Mouse (Mus musculus) heart, embryonic 11.5 days (tissue): ENCODE measurements at regions not wholly inside any gene's neighbourhood (a gene's known extent, or its start where the extent isn't known, plus 50 kb on each side); places are given as distances from the start of the nearest gene placed in this dataset.

Experiments
- ATAC-seq: fragments of 200-750 bp; cut with Nextera tagmentation; replicated peaks from 2 replicates; pipeline ENCODE4 v1.8.0; 2017; ENCODE audit warnings: moderate library complexity; ENCODE audit not compliant: insufficient number of reproducible peaks, low FRiP score, low TSS enrichment
- H3K27ac ChIP-seq: fragments of 300-500 bp; sonication (generic); 2 replicates; pipeline ENCODE4 v1.5.1; 2014; ENCODE audit warnings: mild to moderate bottlenecking, low read depth, low read length
- H3K27me3 ChIP-seq: fragments of 300-500 bp; sonication (generic); 2 replicates; pipeline ENCODE4 v1.6.1; 2014; ENCODE audit warnings: mild to moderate bottlenecking, low read length, mixed read lengths; ENCODE audit not compliant: control insufficient read depth, insufficient read depth
- H3K36me3 ChIP-seq: fragments of 300-500 bp; sonication (generic); 2 replicates; pipeline ENCODE4 v1.6.1; 2014; ENCODE audit warnings: mild to moderate bottlenecking, low read length, moderate library complexity, mixed read lengths; ENCODE audit not compliant: control insufficient read depth, insufficient read depth
- H3K4me1 ChIP-seq: fragments of 300-500 bp; sonication (generic); 2 replicates; pipeline ENCODE4 v1.6.1; 2014; ENCODE audit warnings: low read length; ENCODE audit not compliant: control insufficient read depth, insufficient read depth
- H3K4me2 ChIP-seq: fragments of 300-500 bp; sonication (generic); 2 replicates; pipeline ENCODE4 v1.6.1; 2014; ENCODE audit warnings: mild to moderate bottlenecking, moderate library complexity
- H3K4me3 ChIP-seq: fragments of 300-500 bp; sonication (generic); 2 replicates; pipeline ENCODE4 v1.5.1; 2014; ENCODE audit warnings: low read depth, low read length
- H3K9ac ChIP-seq: fragments of 300-500 bp; sonication (generic); 2 replicates; pipeline ENCODE4 v1.6.1; 2014; ENCODE audit warnings: mild to moderate bottlenecking, low read depth, low read length, moderate library complexity
- H3K9me3 ChIP-seq: fragments of 300-500 bp; sonication (generic); replicated peaks from 2 replicates; pipeline ENCODE4 v1.6.1; 2016; ENCODE audit warnings: low read length; ENCODE audit not compliant: control insufficient read depth
- WGBS: fragments of 180-500 bp; shearing (Covaris S2); extraction: QIAGEN DNeasy Blood & Tissue Kit; methylation state at CpG from one replicate; pipeline ENCODE4 v1.1.7; 2014; ENCODE audit not compliant: insufficient replicate concordance; 5-methylcytosine and 5-hydroxymethylcytosine counted together

DNA sequence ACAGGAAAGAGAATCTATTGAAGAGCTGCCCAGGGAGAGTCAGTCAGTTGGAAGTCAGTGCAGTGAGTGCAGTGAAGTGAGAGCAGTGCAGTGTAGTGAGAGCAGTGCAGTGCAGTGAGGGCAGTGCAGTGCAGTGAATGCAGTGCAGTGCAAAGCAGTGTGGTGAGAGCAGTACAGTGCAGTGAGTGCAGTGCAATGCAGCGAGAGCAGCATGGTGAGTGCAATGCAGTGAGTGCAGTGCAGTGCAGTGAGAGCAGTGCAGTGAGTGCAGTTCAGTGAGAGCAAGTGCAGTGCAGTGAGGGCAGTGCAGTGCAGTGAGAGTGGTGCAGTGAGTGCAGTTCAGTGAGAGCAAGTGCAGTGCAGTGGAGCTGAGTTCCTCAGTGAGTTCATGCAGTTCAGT, 288.2 kb downstream of the Adra2a start:
- 83% methylated on average over 1 of the region's 1 CpGs for WGBS
- Histone ChIP-seq H3K4me2 (no peak overlapping the region), H3K27me3 (no peaks in the 10 kb centered on the region), H3K27ac (no peak overlapping the region), H3K9me3 (peaks cover 5% of the 10 kb centered on the region; the same call in 1 of the 2 replicates), H3K4me3 (no peak overlapping the region), H3K36me3 (no peaks in the 10 kb centered on the region), H3K4me1 (no peaks in the 10 kb centered on the region), H3K9ac (no peak overlapping the region)
- ATAC-seq, result no peak

DNA sequence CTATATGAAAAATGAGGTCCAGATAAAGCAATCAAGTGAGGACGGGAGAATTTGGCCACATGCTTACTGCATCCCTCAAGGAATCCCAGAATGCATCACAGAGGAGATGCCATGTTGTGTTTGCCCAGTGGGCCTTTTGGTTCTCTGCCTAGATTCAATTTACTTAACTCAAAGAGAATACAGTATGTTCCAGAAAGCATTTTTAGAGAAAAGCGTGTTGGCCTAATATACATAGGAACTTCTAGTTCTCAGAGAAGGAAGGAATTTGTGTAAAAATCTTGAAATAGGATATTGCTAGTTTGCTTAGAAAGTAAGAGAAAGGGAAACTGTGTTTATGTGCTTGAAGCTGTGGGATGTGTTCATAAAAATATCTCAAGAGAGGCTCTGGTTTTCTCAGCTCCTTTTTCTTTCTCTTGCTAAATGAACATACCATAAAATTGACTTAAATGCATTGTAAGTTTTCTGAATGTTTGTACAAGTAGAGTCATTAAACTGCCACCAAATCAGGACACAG, 296.9 kb downstream of the Adra2a start:
- 77% methylated on average over 2 of the region's 2 CpGs for WGBS
- Histone ChIP-seq H3K4me2 (no peak overlapping the region), H3K36me3 (no peaks in the 10 kb centered on the region), H3K9me3 (no peaks in the 10 kb centered on the region), H3K4me1 (no peaks in the 10 kb centered on the region), H3K27me3 (no peaks in the 10 kb centered on the region), H3K4me3 (no peak overlapping the region), H3K9ac (no peak overlapping the region), H3K27ac (no peak overlapping the region)
- no peak for ATAC-seq

DNA sequence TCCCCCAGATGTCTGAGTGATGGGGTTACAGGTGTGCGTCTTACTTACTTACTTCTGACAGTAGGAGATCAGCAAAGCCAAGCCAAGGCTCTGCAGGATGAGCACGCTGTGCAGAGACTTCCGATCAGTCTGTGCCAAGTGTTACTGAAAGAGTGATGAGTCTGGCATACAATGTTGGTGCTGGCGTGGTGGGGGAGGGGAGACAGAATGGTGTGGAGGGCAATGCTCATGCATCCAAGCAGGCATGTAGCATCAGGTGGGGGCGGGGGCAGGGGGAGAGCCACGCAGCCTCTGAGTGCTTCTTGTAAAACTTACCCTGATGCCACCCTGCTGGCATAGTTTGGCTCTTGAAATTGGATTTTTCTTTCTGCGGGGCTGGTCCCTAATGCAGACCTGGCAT, 315.8 kb downstream of the Adra2a start:
- WGBS, result 85% methylated on average over 7 of the region's 7 CpGs
- Histone ChIP-seq H3K27me3 (no peaks in the 10 kb centered on the region), H3K4me1 (no peaks in the 10 kb centered on the region), H3K27ac (no peak overlapping the region), H3K9me3 (no peaks in the 10 kb centered on the region), H3K4me2 (no peak overlapping the region), H3K4me3 (no peak overlapping the region), H3K36me3 (no peaks in the 10 kb centered on the region), H3K9ac (no peak overlapping the region)
- ATAC-seq, result no peak

DNA sequence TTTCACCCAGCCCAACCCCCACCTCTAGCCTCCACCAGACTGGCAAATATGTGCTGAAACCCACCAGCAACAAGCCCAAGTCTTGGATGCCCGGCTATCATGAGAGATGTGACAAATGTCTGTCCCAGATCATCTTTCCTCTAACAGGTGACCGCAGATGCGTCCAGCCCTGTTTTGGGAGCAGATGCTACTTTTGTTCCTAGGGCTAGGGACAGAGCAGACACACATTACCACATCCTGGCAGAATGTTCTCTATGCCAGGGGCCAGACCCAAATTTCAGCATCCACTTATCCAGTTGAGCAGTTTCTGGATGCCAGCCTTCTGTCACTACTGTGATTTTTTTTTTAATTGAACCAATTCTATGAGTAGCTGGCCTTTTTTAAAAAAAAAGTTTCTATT, 316.7 kb downstream of the Adra2a start:
- Histone ChIP-seq H3K36me3 (no peaks in the 10 kb centered on the region), H3K4me3 (no peak overlapping the region), H3K4me2 (no peak overlapping the region), H3K27ac (no peak overlapping the region), H3K27me3 (no peaks in the 10 kb centered on the region), H3K9me3 (no peaks in the 10 kb centered on the region), H3K9ac (no peak overlapping the region), H3K4me1 (no peaks in the 10 kb centered on the region)
- WGBS, result 86% methylated on average over 3 of the region's 3 CpGs
- no peak for ATAC-seq

DNA sequence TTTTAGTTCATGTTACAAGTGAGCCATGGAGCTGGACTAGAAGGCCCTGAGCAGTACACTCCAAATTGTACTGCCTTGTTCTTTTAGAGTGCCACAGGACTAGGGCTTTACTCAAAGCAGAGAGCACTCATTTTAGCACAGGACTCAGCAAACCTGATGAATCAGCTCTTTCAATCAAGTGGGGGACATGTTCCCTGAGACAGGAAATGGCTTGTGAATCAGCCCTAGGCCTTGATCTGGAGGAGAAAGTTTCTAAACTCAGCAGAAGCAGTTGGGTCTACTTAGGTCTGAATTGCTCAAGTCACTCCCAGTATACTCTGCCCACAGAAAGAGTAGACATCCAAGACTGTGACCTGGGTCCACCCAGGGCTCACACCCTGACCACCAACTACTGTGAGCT, 341.1 kb downstream of the Adra2a start:
- no peaks in the 10 kb centered on the region for H3K36me3 ChIP-seq
- ATAC-seq, result no peak
- no peaks in the 10 kb centered on the region for H3K9me3 ChIP-seq
- no peaks in the 10 kb centered on the region for H3K4me1 ChIP-seq
- H3K4me2 ChIP-seq, result no peak overlapping the region
- no peaks in the 10 kb centered on the region for H3K27me3 ChIP-seq
- H3K27ac ChIP-seq, result no peak overlapping the region
- H3K9ac ChIP-seq, result no peak overlapping the region
- H3K4me3 ChIP-seq, result no peak overlapping the region

DNA sequence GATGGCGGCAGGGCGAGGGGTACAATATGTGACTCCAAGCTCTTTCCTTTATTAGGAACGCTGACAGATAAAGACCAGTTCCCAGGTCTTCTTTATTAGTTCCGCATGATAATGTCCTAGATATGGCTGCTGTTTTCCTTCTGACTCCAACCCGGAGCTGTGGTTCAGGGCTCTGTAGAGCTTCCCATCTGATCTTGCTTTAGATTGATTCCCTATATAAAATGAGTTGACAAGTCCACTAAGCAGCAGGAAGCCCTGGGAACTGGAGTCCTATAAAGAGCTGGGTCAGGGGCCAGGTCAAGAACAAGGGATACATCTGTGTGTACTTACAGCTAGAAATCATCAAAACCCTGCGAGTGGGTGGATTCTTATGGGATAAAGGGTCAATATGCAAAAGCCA, 347.5 kb downstream of the Adra2a start:
- no peaks in the 10 kb centered on the region for H3K27me3 ChIP-seq
- 64% methylated on average over 6 of the region's 6 CpGs for WGBS
- H3K4me1 ChIP-seq, result no peaks in the 10 kb centered on the region
- H3K4me3 ChIP-seq, result no peak overlapping the region
- H3K9me3 ChIP-seq, result no peaks in the 10 kb centered on the region
- no peak for ATAC-seq
- no peaks in the 10 kb centered on the region for H3K36me3 ChIP-seq
- H3K9ac ChIP-seq, result no peak overlapping the region
- no peak overlapping the region for H3K4me2 ChIP-seq
- H3K27ac ChIP-seq, result no peak overlapping the region

DNA sequence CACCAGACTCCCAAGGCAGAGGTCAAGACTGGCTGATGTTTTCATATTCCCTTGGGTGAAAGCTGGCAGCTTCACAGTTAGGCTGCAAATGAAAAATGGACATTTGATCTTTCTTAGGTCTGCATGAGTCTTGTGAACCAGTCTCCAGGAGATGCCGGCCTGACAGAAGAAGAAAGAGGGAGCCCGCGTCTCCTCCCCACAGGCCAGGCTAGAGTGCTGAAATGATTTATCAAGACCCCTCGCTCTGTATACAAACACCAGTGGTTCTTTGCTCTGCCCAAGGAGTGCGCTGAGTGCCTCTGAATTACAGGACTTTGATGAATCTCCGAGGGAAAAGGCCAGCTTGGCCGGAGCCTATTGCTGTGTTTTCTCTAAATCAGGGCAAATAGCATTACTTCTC, 355.7 kb downstream of the Adra2a start:
- Histone ChIP-seq H3K4me3 (no peak overlapping the region), H3K4me1 (no peaks in the 10 kb centered on the region), H3K36me3 (no peaks in the 10 kb centered on the region), H3K27ac (no peak overlapping the region), H3K4me2 (no peak overlapping the region), H3K9ac (no peak overlapping the region), H3K9me3 (no peaks in the 10 kb centered on the region), H3K27me3 (no peaks in the 10 kb centered on the region)
- ATAC-seq, result no peak
- WGBS, result 50% methylated on average over 7 of the region's 7 CpGs

DNA sequence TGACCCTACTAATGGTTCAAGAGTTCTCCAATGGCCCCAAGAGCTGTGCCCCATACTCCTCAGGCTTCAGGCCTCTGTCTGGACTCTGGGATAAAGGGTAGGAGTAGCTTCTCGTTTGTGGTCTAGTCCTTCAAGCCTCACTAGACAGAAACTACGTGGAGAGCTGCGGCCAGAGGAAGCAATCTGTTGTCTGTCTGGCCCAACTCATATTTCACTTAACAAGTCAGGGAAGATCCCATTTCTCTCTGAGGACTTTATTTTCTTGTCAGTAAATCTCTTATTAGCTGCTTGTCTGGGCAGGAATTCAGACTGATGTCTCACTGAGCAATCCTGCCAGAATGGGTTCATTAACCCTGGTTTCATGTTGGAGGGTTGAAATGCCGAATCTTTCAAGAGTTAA, 364.0 kb downstream of the Adra2a start:
- no peaks in the 10 kb centered on the region for H3K4me1 ChIP-seq
- no peak overlapping the region for H3K27ac ChIP-seq
- 81% methylated on average over 4 of the region's 4 CpGs for WGBS
- ATAC-seq, result no peak
- no peaks in the 10 kb centered on the region for H3K27me3 ChIP-seq
- H3K9ac ChIP-seq, result no peak overlapping the region
- H3K4me3 ChIP-seq, result no peak overlapping the region
- no peaks in the 10 kb centered on the region for H3K9me3 ChIP-seq
- H3K4me2 ChIP-seq, result no peak overlapping the region
- H3K36me3 ChIP-seq, result no peaks in the 10 kb centered on the region

DNA sequence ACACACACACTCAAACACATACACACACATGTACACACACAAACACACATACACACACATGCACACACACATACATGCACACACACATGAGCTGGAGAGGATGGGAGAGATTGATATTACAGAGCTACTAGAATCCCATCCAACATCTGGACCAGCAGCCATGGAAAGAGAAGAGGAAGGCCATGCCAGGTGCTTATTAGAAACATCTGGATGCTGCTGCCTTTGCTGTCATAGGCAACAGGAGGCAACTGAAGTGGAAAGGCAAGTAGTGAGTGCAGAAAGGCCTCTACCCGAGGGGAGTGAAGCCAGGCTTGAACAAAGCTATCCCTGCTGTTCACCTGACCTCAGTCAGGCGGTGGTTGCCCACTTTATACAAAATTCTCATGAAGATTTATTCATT, 385.1 kb downstream of the Adra2a start:
- H3K9ac ChIP-seq, result no peak overlapping the region
- no peaks in the 10 kb centered on the region for H3K4me1 ChIP-seq
- H3K36me3 ChIP-seq, result no peaks in the 10 kb centered on the region
- no peak for ATAC-seq
- no peak overlapping the region for H3K4me2 ChIP-seq
- peaks cover 2% of the 10 kb centered on the region; the same call in 1 of the 2 replicates for H3K9me3 ChIP-seq
- H3K27me3 ChIP-seq, result no peaks in the 10 kb centered on the region
- H3K4me3 ChIP-seq, result no peak overlapping the region
- no peak overlapping the region for H3K27ac ChIP-seq
- 61% methylated on average over 2 of the region's 2 CpGs for WGBS
